Mouse (Mus musculus) right cerebral cortex, adult 18-20 months (tissue): ENCODE data around the gene Slc35e3.
"Not testable (repeated sequence)": the region's sequence is repeated elsewhere in the genome, so short reads cannot be mapped to it uniquely, and the experiment has no call there.

ENCODE experiments used
- DNase-seq: peaks from one replicate; pipeline ENCODE4 v3.0.0; 2022; ENCODE audit warnings: mixed read lengths

Slc35e3 gene

GRCm38 (mm10) chr10:117711408-117711807 is 34.8 kb downstream of the Slc35e3 start:
- DNase-seq: no peak

DNA sequence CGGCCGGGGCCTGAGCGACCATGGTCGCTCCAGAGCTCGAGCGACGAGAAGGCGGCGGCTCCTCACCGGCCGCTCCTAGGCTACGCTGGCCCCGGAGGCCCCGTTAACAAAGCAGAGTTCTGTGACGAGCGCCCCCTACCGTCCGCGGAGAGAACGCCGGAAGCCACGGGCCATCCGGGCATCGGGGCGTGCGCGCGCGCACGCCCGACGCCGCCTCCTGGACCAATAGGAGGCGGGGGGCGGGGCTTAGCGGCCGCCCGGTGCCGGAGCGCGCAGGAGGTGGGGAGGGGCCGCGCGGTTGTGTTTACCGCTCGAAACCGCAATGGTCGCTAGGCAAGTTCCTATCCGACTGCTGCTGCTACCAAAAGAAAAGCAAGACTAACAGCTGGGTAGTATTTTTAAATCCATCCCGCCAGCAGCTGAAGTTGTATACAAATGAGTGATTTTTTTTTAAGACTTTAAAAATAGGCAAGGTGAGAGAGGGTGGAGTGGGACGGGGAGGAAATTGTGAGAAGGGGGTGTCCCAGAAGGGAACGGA is 35.5 kb downstream of the Slc35e3 start, which contains the start of gene Mdm2:
Gene Mdm2, minus strand, starts transcription at position 155 of the 538 bp plus-strand sequence.
- DNase-seq: peak; percentile 94

GRCm38 (mm10) chr10:117709930-117710603 is 36.1 kb downstream of the Slc35e3 start:
- DNase-seq: peak; percentile 62

DNA sequence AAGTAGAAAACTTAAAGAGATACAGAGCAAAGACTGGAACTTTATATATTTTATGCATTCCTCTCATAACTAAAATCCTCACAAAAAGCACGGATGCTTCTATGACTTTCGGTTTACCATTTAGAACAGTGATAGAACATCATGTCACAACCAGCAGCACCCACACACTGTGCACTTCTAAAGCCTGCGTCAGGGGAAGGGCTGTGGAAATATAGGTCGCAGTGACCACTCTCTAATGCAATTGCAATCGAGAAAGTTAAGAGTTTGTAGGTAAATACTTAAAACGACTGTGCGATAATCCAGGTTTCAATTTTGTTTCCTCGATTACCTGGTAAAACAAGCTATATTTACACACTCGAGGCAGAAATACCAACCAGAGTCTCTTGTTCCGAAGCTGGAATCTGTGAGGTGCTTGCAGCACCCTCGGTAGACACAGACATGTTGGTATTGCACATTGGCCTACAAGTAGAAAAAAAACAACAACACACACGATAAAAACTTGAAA is 36.8 kb downstream of the Slc35e3 start:
- no peak for DNase-seq

DNA sequence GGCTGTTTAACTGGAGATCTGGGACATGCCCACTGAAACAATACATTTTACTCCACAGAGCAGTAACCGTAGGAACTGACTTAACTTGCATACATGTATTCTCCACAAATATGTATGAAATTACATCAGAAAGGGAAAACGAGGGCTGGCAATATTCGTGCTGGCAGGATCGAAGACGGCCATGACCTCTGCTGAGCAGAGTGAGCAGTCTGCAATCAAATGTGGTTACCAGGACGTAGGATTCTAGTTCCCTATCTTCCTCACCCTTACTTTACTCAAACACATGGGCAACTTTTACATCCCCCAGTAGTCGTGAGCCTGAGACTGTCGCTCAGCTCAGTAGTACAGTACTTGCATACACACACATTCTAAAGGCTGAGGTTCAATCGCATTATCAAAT is 37.3 kb downstream of the Slc35e3 start:
- no peak for DNase-seq

DNA sequence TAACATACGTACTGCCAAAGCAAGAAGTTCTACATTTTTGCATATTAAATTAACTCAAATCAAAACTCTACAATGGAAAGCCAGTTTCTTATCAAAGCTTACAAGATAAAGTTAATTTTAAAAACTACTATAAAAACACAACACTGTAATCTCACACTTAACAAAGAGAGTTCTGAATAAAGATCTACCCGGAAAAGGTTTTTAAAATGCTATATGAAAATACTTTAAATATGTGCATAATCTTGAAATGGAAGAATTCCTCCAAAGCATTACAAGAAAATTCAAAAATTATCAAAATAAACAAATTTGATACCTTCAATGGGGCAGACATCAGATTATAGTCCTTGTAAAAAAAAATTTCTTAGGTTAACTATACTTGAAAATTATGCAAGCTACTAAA is 37.8 kb downstream of the Slc35e3 start:
- no peak for DNase-seq

DNA sequence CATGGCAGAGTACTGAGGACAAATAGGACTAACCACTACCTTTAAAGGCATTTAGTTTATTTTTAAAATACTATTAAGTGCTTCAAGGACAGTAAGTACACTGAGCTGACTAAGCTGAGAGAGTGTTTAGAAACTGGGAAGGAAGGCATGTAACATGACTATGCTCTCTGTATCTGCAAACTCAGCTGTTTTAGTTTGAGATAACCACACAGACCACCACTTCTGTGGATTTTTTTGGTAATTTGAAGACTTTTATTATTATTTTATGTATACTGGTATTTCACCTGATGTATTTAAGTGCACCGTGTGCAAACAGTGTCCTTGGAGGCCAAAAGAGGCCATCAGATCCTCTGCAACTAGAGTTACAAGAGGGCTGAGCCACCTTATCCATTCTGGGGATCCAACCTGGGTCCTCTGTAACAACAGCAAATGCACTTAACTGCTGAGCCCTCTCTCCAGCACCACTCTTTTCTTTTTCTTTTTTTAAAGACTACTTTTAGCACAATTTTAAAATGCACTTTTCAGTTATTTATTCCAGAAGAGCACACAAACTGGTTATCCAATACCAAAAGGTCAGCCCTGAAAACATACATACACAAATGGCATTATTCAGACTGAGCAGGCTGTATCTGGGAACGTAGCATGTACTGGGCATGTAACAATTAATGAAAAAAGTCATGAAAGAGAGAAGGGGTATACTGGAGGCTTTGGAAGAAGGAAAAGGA is 38.9 kb downstream of the Slc35e3 start:
- DNase-seq: no peak

DNA sequence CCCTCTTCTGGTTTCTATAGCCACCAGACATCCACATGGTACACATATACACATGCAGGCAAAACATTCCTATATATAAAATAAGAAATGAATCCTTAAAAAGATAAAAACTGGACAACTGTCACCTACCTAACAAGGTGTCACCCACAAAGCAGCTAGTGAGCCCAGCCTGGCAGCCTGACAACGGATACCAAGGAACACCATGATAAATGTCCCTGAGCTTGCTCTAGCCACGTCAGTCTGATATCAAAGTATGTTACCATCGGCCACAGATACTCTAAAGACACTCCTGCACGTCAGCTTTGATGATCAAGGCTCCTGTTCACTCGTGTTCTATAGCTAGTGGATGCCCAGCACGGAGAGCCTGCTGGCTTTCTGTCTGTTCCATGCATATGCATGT is 39.7 kb downstream of the Slc35e3 start:
- DNase-seq: no peak

DNA sequence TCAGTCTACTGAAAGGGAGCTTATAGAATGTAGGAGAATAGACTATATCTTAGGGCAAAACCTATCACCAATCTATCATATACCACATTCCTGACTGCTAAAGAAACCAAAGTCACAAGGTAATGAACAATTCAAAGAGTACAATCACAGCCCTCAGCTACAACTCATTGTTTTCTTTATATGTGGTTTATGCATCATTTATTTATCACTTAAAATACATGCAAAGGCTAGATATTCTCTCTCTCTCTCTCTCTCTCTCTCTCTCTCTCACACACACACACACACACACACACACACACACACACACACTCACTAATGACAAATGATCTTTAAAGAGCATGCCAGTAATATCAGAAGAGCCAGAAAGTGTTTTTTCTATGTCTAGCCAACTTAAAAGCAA is 40.4 kb downstream of the Slc35e3 start:
- no peak for DNase-seq

GRCm38 (mm10) chr10:117704964-117705335 is 41.2 kb downstream of the Slc35e3 start:
- no peak for DNase-seq

DNA sequence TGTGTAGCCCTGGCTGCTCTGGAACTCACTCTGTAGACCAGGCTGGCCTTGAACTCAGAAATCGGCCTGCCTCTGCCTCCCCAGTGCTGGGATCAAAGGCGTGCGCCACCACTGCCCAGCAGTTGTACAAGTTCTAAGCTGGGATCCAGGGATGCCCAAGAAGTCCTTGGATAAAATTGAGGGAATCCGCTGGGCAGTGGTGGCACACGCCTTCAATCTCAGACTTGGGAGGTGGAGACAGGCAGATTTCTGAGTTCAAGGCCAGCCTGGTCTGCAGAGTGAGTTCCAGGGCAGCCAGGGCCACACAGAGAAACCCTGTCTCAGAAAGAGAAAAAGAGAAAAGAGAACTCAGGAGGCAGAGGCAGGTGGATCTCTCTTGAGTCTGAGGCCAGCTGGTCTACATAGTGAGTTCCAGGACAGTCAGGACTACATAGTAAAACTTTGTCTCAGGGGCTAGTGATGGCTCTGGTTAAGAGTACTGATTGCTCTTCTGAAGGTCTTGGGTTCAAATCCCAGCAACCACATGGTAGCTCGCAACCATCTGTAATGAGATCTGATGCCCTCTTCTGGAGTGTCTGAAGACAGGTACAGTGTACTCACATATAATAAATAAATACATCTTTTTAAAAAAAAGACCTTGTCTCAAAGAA is 41.7 kb downstream of the Slc35e3 start:
- not testable (repeated sequence) for DNase-seq

GRCm38 (mm10) chr10:117703506-117703905 is 42.7 kb downstream of the Slc35e3 start:
- no peak for DNase-seq

DNA sequence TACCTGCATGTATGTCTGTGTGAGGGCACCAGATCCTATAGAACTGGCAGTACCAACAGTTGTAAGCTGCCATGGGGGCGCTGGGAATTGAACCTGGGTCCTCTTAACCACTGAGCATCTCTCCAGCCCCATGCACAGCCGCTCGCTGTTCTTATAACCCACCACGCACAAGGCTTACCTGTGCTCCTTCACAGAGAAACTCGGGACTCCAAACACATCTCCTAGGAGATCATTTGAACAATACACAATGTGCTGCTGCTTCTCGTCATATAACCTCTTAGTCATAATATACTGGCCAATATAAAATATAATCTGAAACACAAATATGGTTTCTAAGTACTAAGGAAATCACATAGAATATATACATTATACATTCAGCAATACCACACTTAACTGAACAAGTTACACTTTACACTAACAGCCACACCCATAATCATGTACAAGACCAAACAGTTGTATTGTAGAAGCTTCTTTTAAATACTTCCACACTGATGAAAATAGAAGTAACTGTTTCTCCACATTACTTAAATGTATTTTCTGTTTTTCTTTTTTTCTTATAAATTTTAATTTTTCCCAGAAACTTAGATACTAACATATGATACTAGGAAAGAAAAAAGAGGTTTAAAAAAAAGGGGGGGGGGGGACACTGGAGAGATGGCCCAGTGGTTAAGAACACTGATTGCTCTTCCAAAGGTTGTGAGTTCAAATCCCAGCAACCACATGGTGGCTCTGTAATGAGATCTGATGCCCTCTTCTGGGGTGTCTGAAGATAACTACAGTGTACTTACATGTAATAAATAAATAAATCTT is 43.9 kb downstream of the Slc35e3 start:
- DNase-seq: no peak

- no peak for DNase-seq
These were observed 44.9 kb downstream of the Slc35e3 start for GRCm38 (mm10) chr10:117701034-117701829.

DNA sequence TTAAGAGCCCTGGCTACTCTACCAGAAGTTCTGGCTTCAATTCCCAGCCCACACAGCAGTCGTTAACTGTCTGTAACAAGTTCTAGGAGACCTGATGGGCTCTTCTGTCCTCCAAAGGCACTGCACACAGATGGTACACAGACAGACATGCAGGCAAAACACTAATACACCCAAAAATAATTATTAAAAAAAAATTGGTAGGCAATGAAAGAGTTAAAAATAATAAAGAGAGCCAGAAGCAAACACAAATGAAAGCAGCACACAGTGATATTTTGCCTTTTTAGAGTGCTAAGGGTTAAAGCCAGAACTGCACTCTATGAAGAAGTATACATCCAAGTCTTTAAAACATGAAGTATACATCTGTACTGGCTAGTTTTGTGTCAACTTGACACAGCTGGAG is 45.7 kb downstream of the Slc35e3 start:
- no peak for DNase-seq

DNA sequence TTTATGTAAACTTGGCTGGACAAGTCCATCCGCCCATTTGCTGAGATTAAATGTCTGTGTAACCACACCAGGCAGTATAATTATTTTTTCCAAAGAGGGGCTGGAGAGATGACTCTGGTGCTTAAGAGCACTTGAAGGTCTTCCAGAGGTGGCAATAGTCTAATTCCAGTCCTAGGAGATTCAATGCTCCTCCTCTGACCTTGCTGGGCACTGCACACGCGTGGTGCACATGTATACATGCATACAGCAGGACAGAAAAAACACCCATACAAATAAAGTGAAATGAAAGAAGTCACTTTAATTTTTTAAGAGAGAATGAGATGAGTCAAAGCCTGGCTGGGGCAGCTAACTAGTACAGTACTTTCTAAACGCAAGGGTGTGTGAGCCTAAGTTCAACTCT is 46.3 kb downstream of the Slc35e3 start:
- DNase-seq: no peak

- no peak for DNase-seq
These were observed 47.6 kb downstream of the Slc35e3 start for GRCm38 (mm10) chr10:117698313-117699138.

GRCm38 (mm10) chr10:117697561-117698115 is 48.5 kb downstream of the Slc35e3 start:
- DNase-seq: no peak

DNA sequence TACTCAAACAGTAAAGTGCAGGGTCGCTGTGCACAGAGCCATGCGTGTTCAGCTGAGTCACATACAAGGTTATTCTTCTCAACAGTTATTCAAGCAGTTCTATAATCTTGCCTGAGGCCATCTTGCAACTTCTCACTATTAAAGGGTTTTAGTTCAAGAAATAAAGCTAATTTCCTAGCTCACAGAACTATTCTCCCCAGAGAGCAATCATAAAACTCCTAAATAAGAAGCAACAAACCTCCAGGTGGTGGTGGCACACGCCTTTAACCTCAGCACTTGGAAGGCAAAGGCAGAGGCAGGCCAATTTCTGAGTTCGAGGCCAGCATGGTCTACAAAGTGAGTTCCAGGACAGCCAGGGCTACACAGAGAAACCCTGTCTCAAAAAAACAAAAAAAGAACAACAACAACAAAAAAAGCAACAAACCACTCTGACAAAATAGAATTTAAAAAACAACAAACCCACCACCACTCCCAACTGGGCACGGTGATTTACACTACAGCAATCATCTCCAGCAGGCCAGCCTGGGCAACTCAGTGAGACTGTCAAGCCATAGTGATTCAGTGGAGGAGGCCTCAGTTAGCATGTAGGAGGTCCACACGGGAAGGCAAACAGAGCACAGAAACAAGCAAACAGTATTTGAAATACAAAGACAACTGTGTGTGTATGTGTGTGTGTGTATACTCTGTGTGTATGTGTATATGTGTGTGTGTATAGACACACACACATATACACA is 49.2 kb downstream of the Slc35e3 start:
- no peak for DNase-seq
